Mouse (Mus musculus): Measurements from ENCODE around the gene Spop.

DNA sequence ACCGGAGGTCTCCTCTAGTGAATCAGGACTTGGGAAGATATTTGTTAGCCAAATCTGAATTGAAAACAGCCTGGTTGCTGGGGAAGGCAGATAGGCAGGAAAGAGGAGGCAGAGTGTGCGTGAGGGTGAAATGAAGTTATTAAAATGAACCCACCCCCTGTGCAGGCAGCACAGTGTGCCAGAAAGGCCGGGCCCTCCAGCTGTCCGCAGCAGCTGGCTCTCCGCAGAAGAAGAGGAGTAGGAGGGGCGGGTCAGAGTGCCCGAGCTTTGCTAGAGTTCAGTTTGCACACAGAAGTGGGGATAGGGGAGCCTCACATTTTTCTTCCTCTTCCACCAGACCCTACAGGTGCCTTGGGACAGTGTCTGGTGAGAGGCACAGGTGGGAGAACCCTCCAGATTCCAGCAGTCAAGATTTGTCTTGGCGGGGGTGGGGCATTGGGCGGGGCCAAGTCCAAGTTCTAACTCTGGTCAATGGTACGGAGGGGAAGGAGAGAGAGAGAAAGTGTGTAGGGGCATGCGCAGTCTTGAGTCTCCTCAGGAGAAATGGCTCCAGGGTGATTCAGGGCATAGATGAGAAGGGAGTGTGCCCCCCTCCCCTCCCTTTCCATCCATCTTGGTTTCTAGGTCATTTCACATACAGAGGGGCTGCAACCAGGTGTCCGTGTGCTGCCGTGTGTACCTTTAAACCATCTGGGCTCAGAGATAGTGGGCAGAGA lies 94.5 kb downstream of the Spop start:
- TF ChIP-seq POLR2A (IDR thresholded peaks at IDR 0.05; ENCODE audit: borderline replicate concordance, extremely low read depth, insufficient read depth, insufficient read length, poor library complexity, severe bottlenecking) (no peak), CTCF (IDR thresholded peaks at IDR 0.05; ENCODE audit: borderline replicate concordance, extremely low read depth, insufficient read depth, insufficient read length) (no peak)
